Mouse (Mus musculus): ENCODE results near the gene Syt16. TPM values are rescaled to one million over a fixed set of nuclear protein-coding genes. Genes with fewer than 3 reads are reported as not detected.
A peak's percentile ranks its signal among the peaks of the same experiment; 100 is the strongest.

The Syt16 gene
- polyA plus RNA-seq, 1 experiment from 2014 or later: 1.1 TPM

DNA sequence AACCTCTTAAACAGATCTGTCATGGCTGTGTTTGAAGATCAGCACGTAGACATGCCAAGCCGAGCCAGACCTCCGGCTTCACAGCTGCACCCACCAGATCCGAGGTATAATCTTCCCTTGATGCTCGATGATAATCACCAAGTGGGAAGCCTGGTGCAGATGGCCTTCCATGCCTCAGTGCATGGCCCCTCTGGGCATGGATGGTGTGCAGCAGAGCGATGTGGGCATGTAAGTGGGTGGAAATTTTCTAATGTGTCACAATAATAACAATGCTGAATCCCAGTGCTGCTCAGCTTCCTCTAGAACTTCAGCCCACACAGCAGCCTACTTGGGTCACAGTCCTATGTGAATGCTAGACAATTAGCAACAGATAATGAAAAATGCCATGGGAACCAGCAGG lies 119.4 kb downstream of the Syt16 start:
- Histone ChIP-seq H3K4me2 (ENCODE audit: low read depth, low read length) (no peak overlapping the region), H3K9me3 (ENCODE audit: control insufficient read depth, low read length) (no peaks in the 10 kb centered on the region), H3K36me3 (ENCODE audit: control insufficient read depth, insufficient read depth, low read length) (no peaks in the 10 kb centered on the region), H3K4me1 (ENCODE audit: control insufficient read depth, insufficient read depth, low read length) (no peaks in the 10 kb centered on the region), H3K4me3 (ENCODE audit: low read length) (no peak overlapping the region), H3K9ac (ENCODE audit: low read depth, low read length) (no peak overlapping the region), H3K27ac (ENCODE audit: low read length) (no peak overlapping the region), H3K27me3 (replicated peaks; ENCODE audit: control insufficient read depth, insufficient read depth, low read length) (no peaks in the 10 kb centered on the region)
- ATAC-seq: no peak
- WGBS: 83% methylated on average over 6 of the region's 6 CpGs

DNA sequence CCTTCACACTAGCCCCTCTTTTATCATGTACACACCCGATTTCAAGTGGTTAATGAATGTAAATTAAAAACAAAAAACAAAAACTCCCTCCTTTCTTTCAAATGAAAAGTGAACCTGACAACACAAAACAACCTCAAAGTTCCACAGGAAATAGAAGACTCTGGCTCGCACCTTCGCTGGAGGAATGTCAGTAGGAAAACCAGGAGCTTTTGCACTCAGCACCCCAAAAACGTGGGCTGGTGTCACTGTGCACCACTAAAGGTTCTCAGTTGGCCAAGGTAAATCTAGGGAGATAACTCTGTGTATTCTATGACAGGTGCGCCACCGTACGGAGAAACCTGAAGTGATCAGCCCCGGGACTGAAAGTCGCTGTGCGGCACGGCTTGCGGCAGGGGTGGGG lies 128.3 kb downstream of the Syt16 start:
- WGBS: 80% methylated on average over 12 of the region's 12 CpGs
- H3K4me3 ChIP-seq (ENCODE audit: low read length): no peak overlapping the region
- H3K4me1 ChIP-seq (ENCODE audit: control insufficient read depth, insufficient read depth, low read length): no peaks in the 10 kb centered on the region
- H3K27me3 ChIP-seq (replicated peaks; ENCODE audit: control insufficient read depth, insufficient read depth, low read length): no peaks in the 10 kb centered on the region
- H3K9ac ChIP-seq (ENCODE audit: low read depth, low read length): no peak overlapping the region
- no peak for ATAC-seq
- H3K27ac ChIP-seq (ENCODE audit: low read length): no peak overlapping the region
- H3K9me3 ChIP-seq (ENCODE audit: control insufficient read depth, low read length): no peaks in the 10 kb centered on the region; the same call in 1 of the 2 replicates
- no peak overlapping the region for H3K4me2 ChIP-seq (ENCODE audit: low read depth, low read length)
- no peaks in the 10 kb centered on the region for H3K36me3 ChIP-seq (ENCODE audit: control insufficient read depth, insufficient read depth, low read length)

DNA sequence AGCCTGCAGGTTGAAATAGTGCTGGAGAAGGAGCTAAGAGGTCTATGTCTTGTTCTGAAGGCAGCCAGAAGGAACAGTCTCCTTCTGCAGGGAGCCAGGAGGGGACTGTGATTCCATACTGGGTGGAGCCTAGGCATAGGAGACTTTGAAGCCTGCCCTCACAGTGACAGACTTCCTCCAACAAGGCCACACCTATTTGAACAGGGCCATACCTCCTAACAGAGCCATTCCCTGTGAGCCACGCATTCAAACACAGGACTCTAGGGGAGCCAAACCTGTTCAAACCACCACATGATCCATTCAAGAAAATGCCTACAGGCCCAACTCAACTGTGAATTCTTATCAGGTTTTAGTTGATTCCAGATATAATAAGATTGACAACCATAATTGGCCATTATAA lies 130.8 kb downstream of the Syt16 start:
- Histone ChIP-seq H3K27ac (ENCODE audit: low read length) (no peak overlapping the region), H3K27me3 (replicated peaks; ENCODE audit: control insufficient read depth, insufficient read depth, low read length) (no peaks in the 10 kb centered on the region), H3K9me3 (ENCODE audit: control insufficient read depth, low read length) (no peaks in the 10 kb centered on the region; the same call in 1 of the 2 replicates), H3K36me3 (ENCODE audit: control insufficient read depth, insufficient read depth, low read length) (no peaks in the 10 kb centered on the region), H3K4me3 (ENCODE audit: low read length) (no peak overlapping the region), H3K4me2 (ENCODE audit: low read depth, low read length) (no peak overlapping the region), H3K9ac (ENCODE audit: low read depth, low read length) (no peak overlapping the region), H3K4me1 (ENCODE audit: control insufficient read depth, insufficient read depth, low read length) (no peaks in the 10 kb centered on the region)
- WGBS: 52% methylated on average over 1 of the region's 1 CpGs
- ATAC-seq: peak; percentile 63

DNA sequence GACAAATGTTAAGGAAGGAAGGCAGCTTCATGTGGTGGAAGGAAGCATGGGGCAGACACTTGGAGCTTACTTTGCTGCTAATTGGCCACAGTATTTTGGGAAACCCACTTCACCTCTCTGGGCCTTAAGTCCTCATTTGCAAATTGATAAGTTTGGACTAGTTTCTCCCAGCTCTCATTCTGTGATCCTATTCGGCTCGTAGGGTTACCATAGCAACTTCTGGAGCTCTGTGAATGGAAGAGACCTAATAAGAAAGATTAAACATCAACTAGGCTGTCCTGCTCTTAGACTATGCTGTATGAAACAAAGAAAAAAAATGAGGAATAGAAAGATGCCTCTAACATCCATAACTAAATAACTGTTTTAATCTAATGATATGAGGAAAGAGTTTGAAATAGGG lies 134.3 kb downstream of the Syt16 start:
- H3K9me3 ChIP-seq (ENCODE audit: control insufficient read depth, low read length): no peaks in the 10 kb centered on the region
- H3K9ac ChIP-seq (ENCODE audit: low read depth, low read length): no peak overlapping the region
- H3K4me3 ChIP-seq (ENCODE audit: low read length): no peak overlapping the region
- no peak overlapping the region for H3K27ac ChIP-seq (ENCODE audit: low read length)
- H3K4me2 ChIP-seq (ENCODE audit: low read depth, low read length): no peak overlapping the region
- no peaks in the 10 kb centered on the region for H3K36me3 ChIP-seq (ENCODE audit: control insufficient read depth, insufficient read depth, low read length)
- H3K27me3 ChIP-seq (replicated peaks; ENCODE audit: control insufficient read depth, insufficient read depth, low read length): no peaks in the 10 kb centered on the region
- H3K4me1 ChIP-seq (ENCODE audit: control insufficient read depth, insufficient read depth, low read length): no peaks in the 10 kb centered on the region
- ATAC-seq: no peak
- 41% methylated on average over 2 of the region's 2 CpGs for WGBS

DNA sequence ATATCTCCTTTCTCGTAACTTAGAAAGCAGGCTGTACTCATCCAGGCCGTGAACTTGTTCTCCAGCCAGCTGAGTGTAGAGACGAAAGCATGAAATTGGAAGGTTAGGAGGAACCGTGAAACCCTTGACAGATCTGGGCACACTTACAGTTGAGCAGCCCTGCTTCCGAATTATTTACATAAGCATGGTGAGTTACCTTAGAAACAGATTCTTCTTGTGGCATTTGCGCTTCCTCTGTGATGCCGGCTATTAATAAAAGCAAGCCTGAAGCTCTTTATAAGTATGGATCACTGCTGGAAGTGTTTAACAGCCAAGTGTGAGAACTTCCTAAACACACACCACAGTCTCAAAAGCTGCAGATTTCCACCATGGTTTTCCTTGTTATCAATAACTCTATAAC lies 144.7 kb downstream of the Syt16 start:
- 62% methylated on average over 7 of the region's 7 CpGs for WGBS
- Histone ChIP-seq H3K4me2 (ENCODE audit: low read depth, low read length) (no peak overlapping the region), H3K9me3 (ENCODE audit: control insufficient read depth, low read length) (no peaks in the 10 kb centered on the region), H3K4me3 (ENCODE audit: low read length) (no peak overlapping the region), H3K27me3 (replicated peaks; ENCODE audit: control insufficient read depth, insufficient read depth, low read length) (no peaks in the 10 kb centered on the region), H3K36me3 (ENCODE audit: control insufficient read depth, insufficient read depth, low read length) (no peaks in the 10 kb centered on the region), H3K27ac (ENCODE audit: low read length) (no peak overlapping the region), H3K4me1 (ENCODE audit: control insufficient read depth, insufficient read depth, low read length) (0 out of 2 replicates have a peak, but pooled peaks cover 2% of the 10 kb centered on the region), H3K9ac (ENCODE audit: low read depth, low read length) (no peak overlapping the region)
- ATAC-seq: no peak

DNA sequence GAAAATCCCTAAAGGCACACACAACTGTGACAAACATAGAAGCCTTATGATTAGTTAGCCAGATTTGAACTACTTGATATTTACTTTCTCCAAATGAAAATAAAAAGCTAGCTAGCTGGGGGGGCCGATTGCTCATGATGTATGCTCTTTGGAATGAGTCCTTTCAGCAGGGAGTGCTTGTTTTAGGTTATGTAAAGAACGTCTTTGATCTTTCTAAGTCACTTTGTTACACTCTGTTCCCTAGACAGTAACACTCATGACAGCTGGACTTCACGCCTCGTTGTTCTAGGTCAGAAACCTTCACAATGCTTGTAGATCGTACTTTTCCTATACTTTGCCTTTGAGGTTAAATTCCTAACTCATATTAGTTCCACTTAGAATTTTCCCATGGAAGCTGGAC lies 146.9 kb downstream of the Syt16 start:
- 68% methylated on average over 5 of the region's 5 CpGs for WGBS
- Histone ChIP-seq H3K9ac (ENCODE audit: low read depth, low read length) (no peak overlapping the region), H3K36me3 (ENCODE audit: control insufficient read depth, insufficient read depth, low read length) (no peaks in the 10 kb centered on the region), H3K27ac (ENCODE audit: low read length) (no peak overlapping the region), H3K4me2 (ENCODE audit: low read depth, low read length) (no peak overlapping the region), H3K4me3 (ENCODE audit: low read length) (no peak overlapping the region), H3K27me3 (replicated peaks; ENCODE audit: control insufficient read depth, insufficient read depth, low read length) (no peaks in the 10 kb centered on the region), H3K4me1 (ENCODE audit: control insufficient read depth, insufficient read depth, low read length) (0 out of 2 replicates have a peak, but pooled peaks cover 2% of the 10 kb centered on the region), H3K9me3 (ENCODE audit: control insufficient read depth, low read length) (no peaks in the 10 kb centered on the region)
- ATAC-seq: no peak

DNA sequence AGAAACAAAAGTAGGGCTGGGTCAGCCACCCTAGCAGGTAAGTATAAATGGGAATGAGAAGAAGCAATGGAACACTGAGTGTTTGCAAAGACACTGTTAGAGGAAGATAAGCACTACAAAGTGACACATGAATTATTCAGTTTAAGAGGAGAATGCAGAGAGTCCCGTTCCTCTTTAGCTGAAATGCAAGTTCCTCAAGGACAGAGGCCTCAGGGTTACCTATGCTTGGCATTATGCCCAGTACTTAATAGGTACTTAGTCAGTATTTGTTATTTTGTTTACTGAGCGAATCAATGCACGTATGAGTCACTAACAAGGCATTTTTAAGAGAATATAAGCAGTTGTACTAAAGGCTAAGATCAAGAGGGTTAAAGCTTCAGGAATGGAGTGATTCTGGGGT lies 163.3 kb downstream of the Syt16 start:
- no peak overlapping the region for H3K27ac ChIP-seq (ENCODE audit: low read length)
- 69% methylated on average over 3 of the region's 3 CpGs for WGBS
- no peak for ATAC-seq
- no peaks in the 10 kb centered on the region for H3K36me3 ChIP-seq (ENCODE audit: control insufficient read depth, insufficient read depth, low read length)
- H3K9me3 ChIP-seq (ENCODE audit: control insufficient read depth, low read length): no peaks in the 10 kb centered on the region
- H3K4me3 ChIP-seq (ENCODE audit: low read length): no peak overlapping the region
- H3K27me3 ChIP-seq (replicated peaks; ENCODE audit: control insufficient read depth, insufficient read depth, low read length): no peaks in the 10 kb centered on the region
- no peak overlapping the region for H3K4me2 ChIP-seq (ENCODE audit: low read depth, low read length)
- no peak overlapping the region for H3K9ac ChIP-seq (ENCODE audit: low read depth, low read length)
- no peaks in the 10 kb centered on the region for H3K4me1 ChIP-seq (ENCODE audit: control insufficient read depth, insufficient read depth, low read length)

DNA sequence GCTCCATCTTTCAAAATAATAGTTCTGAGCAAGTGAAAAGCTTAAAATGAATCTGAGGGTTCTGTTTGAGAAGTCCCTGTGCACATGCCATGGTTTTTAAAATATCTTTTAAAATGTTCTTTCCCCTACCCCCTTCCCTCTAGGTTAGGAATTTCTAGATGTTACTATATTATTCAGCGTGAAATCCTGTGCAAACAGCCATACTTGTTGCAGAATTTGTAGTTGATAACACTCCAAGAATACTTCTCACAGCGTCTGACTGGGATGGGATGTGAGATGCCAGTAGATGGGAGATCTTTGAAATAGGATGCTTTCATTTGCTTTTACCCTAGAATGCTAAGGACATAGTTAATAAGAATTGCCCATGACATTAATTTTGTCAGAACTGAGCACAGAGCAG lies 165.6 kb downstream of the Syt16 start:
- Histone ChIP-seq H3K4me1 (ENCODE audit: control insufficient read depth, insufficient read depth, low read length) (no peaks in the 10 kb centered on the region), H3K36me3 (ENCODE audit: control insufficient read depth, insufficient read depth, low read length) (no peaks in the 10 kb centered on the region), H3K4me3 (ENCODE audit: low read length) (no peak overlapping the region), H3K27ac (ENCODE audit: low read length) (no peak overlapping the region), H3K9me3 (ENCODE audit: control insufficient read depth, low read length) (no peaks in the 10 kb centered on the region), H3K4me2 (ENCODE audit: low read depth, low read length) (no peak overlapping the region), H3K27me3 (replicated peaks; ENCODE audit: control insufficient read depth, insufficient read depth, low read length) (no peaks in the 10 kb centered on the region), H3K9ac (ENCODE audit: low read depth, low read length) (no peak overlapping the region)
- ATAC-seq: no peak
- 69% methylated on average over 2 of the region's 2 CpGs for WGBS

DNA sequence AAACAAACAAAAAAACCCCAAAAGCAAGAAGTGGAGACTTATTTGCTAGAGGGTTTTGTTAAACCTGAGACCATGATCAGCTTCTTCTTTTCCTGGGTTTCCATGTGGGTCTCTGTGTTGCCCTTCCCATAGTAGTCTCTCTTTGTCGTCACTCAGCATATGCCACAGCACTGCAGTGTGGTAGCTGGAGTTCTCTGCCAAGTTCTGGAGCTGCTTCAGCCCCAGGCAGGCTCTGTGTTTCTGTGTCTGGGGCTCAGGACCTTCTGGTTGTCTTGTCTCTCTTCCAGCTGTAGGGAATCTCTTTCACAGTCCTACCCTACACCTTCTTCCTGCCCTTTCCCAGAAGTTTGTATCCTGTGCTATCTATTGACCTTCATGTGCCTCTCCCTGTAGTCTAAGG lies 173.8 kb downstream of the Syt16 start:
- Histone ChIP-seq H3K4me2 (ENCODE audit: low read depth, low read length) (no peak overlapping the region), H3K9me3 (ENCODE audit: control insufficient read depth, low read length) (no peaks in the 10 kb centered on the region), H3K27me3 (replicated peaks; ENCODE audit: control insufficient read depth, insufficient read depth, low read length) (no peaks in the 10 kb centered on the region), H3K9ac (ENCODE audit: low read depth, low read length) (no peak overlapping the region), H3K27ac (ENCODE audit: low read length) (no peak overlapping the region), H3K4me3 (ENCODE audit: low read length) (no peak overlapping the region), H3K4me1 (ENCODE audit: control insufficient read depth, insufficient read depth, low read length) (no peaks in the 10 kb centered on the region), H3K36me3 (ENCODE audit: control insufficient read depth, insufficient read depth, low read length) (no peaks in the 10 kb centered on the region)
- no peak for ATAC-seq
- 90% methylated on average over 1 of the region's 1 CpGs for WGBS

DNA sequence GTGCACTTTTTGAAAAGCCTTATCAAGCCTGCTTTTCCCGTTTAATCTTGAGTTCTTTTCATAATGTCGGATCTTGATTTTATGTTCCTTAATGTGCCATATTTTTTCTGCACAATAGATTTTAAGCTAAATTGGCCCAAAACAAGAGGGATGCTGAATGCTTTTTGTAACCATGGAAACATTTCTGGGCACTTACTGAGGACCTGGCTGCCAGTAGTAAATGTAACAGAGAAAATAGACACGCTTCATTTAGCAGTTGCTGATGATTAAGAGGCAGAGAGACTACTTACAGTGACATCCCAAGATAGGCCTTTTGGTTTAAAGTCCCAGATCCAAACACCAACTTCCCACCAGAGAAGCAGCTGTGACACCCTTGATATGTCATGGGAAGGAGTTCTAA lies 176.4 kb downstream of the Syt16 start:
- Histone ChIP-seq H3K9me3 (ENCODE audit: control insufficient read depth, low read length) (no peaks in the 10 kb centered on the region), H3K27me3 (replicated peaks; ENCODE audit: control insufficient read depth, insufficient read depth, low read length) (no peaks in the 10 kb centered on the region), H3K36me3 (ENCODE audit: control insufficient read depth, insufficient read depth, low read length) (no peaks in the 10 kb centered on the region), H3K4me1 (ENCODE audit: control insufficient read depth, insufficient read depth, low read length) (no peaks in the 10 kb centered on the region), H3K4me2 (ENCODE audit: low read depth, low read length) (no peak overlapping the region), H3K4me3 (ENCODE audit: low read length) (no peak overlapping the region), H3K27ac (ENCODE audit: low read length) (no peak overlapping the region), H3K9ac (ENCODE audit: low read depth, low read length) (no peak overlapping the region)
- 70% methylated on average over 3 of the region's 3 CpGs for WGBS
- ATAC-seq: no peak

Data from intestine, embryonic 16.5 days (tissue).